Mouse (Mus musculus): ENCODE results near the gene Def8. TPM values are rescaled to one million over a fixed set of nuclear protein-coding genes. Genes with fewer than 3 reads are reported as not detected.
"Not testable (repeated sequence)": the region's sequence is repeated elsewhere in the genome, so short reads cannot be mapped to it uniquely, and the experiment has no call there.

Gene Def8
- polyA plus RNA-seq, 1 experiment from 2014 or later, result 35.7 TPM

GRCm38 (mm10) chr8:123453291-123453690, 30.0 kb downstream of the Def8 start:
- H3K4me1 ChIP-seq (ENCODE audit: control insufficient read depth, insufficient read depth, low read length), result no peaks in the 10 kb centered on the region
- peaks cover 41% of the 10 kb centered on the region for H3K36me3 ChIP-seq (ENCODE audit: control insufficient read depth, insufficient read depth, low read length)
- no peak overlapping the region for H3K4me3 ChIP-seq (ENCODE audit: low read length)
- no peaks in the 10 kb centered on the region for H3K27me3 ChIP-seq (ENCODE audit: control insufficient read depth, insufficient read depth, low read length)
- no peak for ATAC-seq (ENCODE audit: low FRiP score, low TSS enrichment)
- WGBS, result 73% methylated on average over 7 of the region's 7 CpGs
- no peak overlapping the region for H3K27ac ChIP-seq (ENCODE audit: low read depth, low read length)
- no peaks in the 10 kb centered on the region for H3K9me3 ChIP-seq (ENCODE audit: control insufficient read depth, low read length)
- no peak overlapping the region for H3K4me2 ChIP-seq (replicated peaks; ENCODE audit: low read depth, low read length)
- H3K9ac ChIP-seq (ENCODE audit: low read depth, low read length), result no peak overlapping the region

DNA sequence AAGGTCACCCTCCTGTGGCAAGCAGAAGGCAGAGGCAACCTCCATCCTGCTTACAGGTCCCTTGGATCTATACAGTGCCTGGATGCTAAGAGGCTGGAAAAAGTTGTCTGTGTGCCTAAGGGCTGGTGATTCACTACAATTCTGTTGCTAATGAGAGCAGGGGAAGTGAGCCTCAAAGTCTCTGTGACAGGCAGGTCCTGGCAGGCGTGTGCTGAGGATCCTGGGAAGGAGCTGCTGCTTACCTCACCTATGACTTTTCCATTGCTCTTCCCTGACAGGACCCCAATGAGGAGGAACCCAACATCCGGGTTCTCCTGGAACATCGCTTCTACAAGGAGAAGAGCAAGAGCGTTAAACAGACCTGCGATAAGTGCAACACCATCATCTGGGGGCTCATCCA, 30.6 kb downstream of the Def8 start:
- H3K9ac ChIP-seq (ENCODE audit: low read depth, low read length), result no peak overlapping the region
- WGBS, result 78% methylated on average over 5 of the region's 5 CpGs
- no peaks in the 10 kb centered on the region for H3K27me3 ChIP-seq (ENCODE audit: control insufficient read depth, insufficient read depth, low read length)
- no peak overlapping the region for H3K4me2 ChIP-seq (replicated peaks; ENCODE audit: low read depth, low read length)
- H3K4me3 ChIP-seq (ENCODE audit: low read length), result no peak overlapping the region
- H3K36me3 ChIP-seq (ENCODE audit: control insufficient read depth, insufficient read depth, low read length), result peaks cover 44% of the 10 kb centered on the region
- no peak for ATAC-seq (ENCODE audit: low FRiP score, low TSS enrichment)
- H3K4me1 ChIP-seq (ENCODE audit: control insufficient read depth, insufficient read depth, low read length), result no peaks in the 10 kb centered on the region
- H3K9me3 ChIP-seq (ENCODE audit: control insufficient read depth, low read length), result no peaks in the 10 kb centered on the region
- no peak overlapping the region for H3K27ac ChIP-seq (ENCODE audit: low read depth, low read length)

DNA sequence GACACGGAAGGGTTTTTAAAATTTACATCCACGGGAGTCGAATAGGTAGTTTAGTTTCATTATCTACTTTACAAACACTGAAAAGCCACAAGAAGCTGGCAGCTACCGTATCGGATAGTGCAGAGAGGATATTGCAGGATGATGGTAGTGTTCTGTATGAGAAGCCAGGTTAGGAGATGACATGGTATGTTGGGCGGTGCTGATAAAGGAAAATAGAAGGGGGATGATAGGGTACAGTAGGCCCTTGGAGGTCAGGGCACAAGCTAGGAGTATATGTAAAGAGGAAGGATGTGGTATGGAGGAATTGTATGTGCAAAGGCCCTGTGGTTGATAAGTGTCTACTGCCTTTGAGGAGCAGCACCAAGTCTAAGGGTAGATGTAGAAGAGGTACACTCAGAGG, 31.2 kb downstream of the Def8 start:
- no peak overlapping the region for H3K4me2 ChIP-seq (replicated peaks; ENCODE audit: low read depth, low read length)
- no peak for ATAC-seq (ENCODE audit: low FRiP score, low TSS enrichment)
- H3K9me3 ChIP-seq (ENCODE audit: control insufficient read depth, low read length), result no peaks in the 10 kb centered on the region
- 94% methylated on average over 6 of the region's 6 CpGs for WGBS
- H3K36me3 ChIP-seq (ENCODE audit: control insufficient read depth, insufficient read depth, low read length), result peaks cover 49% of the 10 kb centered on the region
- no peaks in the 10 kb centered on the region for H3K4me1 ChIP-seq (ENCODE audit: control insufficient read depth, insufficient read depth, low read length)
- no peaks in the 10 kb centered on the region for H3K27me3 ChIP-seq (ENCODE audit: control insufficient read depth, insufficient read depth, low read length)
- no peak overlapping the region for H3K4me3 ChIP-seq (ENCODE audit: low read length)
- no peak overlapping the region for H3K27ac ChIP-seq (ENCODE audit: low read depth, low read length)
- no peak overlapping the region for H3K9ac ChIP-seq (ENCODE audit: low read depth, low read length)

GRCm38 (mm10) chr8:123463651-123464050, 40.3 kb downstream of the Def8 start:
- Histone ChIP-seq H3K4me1 (ENCODE audit: control insufficient read depth, insufficient read depth, low read length) (no peaks in the 10 kb centered on the region), H3K36me3 (ENCODE audit: control insufficient read depth, insufficient read depth, low read length) (peaks cover 30% of the 10 kb centered on the region), H3K4me3 (ENCODE audit: low read length) (no peak overlapping the region), H3K9ac (ENCODE audit: low read depth, low read length) (no peak overlapping the region), H3K27me3 (ENCODE audit: control insufficient read depth, insufficient read depth, low read length) (no peaks in the 10 kb centered on the region), H3K4me2 (replicated peaks; ENCODE audit: low read depth, low read length) (no peak overlapping the region), H3K27ac (ENCODE audit: low read depth, low read length) (no peak overlapping the region), H3K9me3 (ENCODE audit: control insufficient read depth, low read length) (no peaks in the 10 kb centered on the region)
- 85% methylated on average over 4 of the region's 4 CpGs for WGBS
- no peak for ATAC-seq (ENCODE audit: low FRiP score, low TSS enrichment)

- peaks cover 2% of the 10 kb centered on the region; the same call in 1 of the 2 replicates for H3K36me3 ChIP-seq (ENCODE audit: control insufficient read depth, insufficient read depth, low read length)
- H3K9me3 ChIP-seq (ENCODE audit: control insufficient read depth, low read length), result no peaks in the 10 kb centered on the region
- H3K4me2 ChIP-seq (replicated peaks; ENCODE audit: low read depth, low read length), result no peak overlapping the region
- no peak overlapping the region for H3K4me3 ChIP-seq (ENCODE audit: low read length)
- H3K27ac ChIP-seq (ENCODE audit: low read depth, low read length), result no peak overlapping the region
- no peak overlapping the region for H3K9ac ChIP-seq (ENCODE audit: low read depth, low read length)
- no peak for ATAC-seq (ENCODE audit: low FRiP score, low TSS enrichment)
- H3K4me1 ChIP-seq (ENCODE audit: control insufficient read depth, insufficient read depth, low read length), result no peaks in the 10 kb centered on the region
- WGBS, result 72% methylated on average over 3 of the region's 3 CpGs
- no peaks in the 10 kb centered on the region for H3K27me3 ChIP-seq (ENCODE audit: control insufficient read depth, insufficient read depth, low read length)
These were observed 44.1 kb downstream of the Def8 start for GRCm38 (mm10) chr8:123467476-123467875.

DNA sequence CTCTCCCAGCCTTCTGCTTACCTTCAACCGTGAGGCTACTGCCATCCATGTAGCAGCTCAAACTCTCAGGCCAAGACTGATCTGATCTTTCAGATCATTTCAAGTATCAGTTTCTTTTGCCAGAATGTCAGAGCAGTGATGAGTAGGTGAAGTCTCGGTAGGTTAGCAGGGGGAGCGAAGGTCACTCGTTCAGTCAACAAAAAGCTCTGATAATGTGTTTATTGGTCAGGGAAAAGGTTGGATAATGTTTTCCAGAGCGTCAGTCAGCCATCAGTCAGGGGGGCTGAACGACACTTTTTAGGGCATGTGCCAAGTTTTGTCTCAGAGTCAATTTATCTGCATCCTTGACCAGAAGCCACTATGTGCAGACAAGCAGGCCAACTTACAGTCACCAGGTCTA, 49.7 kb downstream of the Def8 start:
- not testable (repeated sequence) for H3K27ac ChIP-seq (ENCODE audit: low read depth, low read length); H3K36me3 ChIP-seq (ENCODE audit: control insufficient read depth, insufficient read depth, low read length); H3K9ac ChIP-seq (ENCODE audit: low read depth, low read length); H3K9me3 ChIP-seq (ENCODE audit: control insufficient read depth, low read length); H3K4me2 ChIP-seq (replicated peaks; ENCODE audit: low read depth, low read length); ATAC-seq (ENCODE audit: low FRiP score, low TSS enrichment); H3K27me3 ChIP-seq (ENCODE audit: control insufficient read depth, insufficient read depth, low read length); H3K4me1 ChIP-seq (ENCODE audit: control insufficient read depth, insufficient read depth, low read length); H3K4me3 ChIP-seq (ENCODE audit: low read length)
- 56% methylated on average over 6 of the region's 6 CpGs for WGBS

GRCm38 (mm10) chr8:123474549-123474948, 51.2 kb downstream of the Def8 start:
- not testable (repeated sequence) for H3K4me3 ChIP-seq (ENCODE audit: low read length); H3K4me2 ChIP-seq (replicated peaks; ENCODE audit: low read depth, low read length); H3K9ac ChIP-seq (ENCODE audit: low read depth, low read length); H3K27me3 ChIP-seq (ENCODE audit: control insufficient read depth, insufficient read depth, low read length); ATAC-seq (ENCODE audit: low FRiP score, low TSS enrichment); H3K36me3 ChIP-seq (ENCODE audit: control insufficient read depth, insufficient read depth, low read length); H3K27ac ChIP-seq (ENCODE audit: low read depth, low read length); H3K9me3 ChIP-seq (ENCODE audit: control insufficient read depth, low read length); H3K4me1 ChIP-seq (ENCODE audit: control insufficient read depth, insufficient read depth, low read length)
- WGBS, result 62% methylated on average over 5 of the region's 5 CpGs

DNA sequence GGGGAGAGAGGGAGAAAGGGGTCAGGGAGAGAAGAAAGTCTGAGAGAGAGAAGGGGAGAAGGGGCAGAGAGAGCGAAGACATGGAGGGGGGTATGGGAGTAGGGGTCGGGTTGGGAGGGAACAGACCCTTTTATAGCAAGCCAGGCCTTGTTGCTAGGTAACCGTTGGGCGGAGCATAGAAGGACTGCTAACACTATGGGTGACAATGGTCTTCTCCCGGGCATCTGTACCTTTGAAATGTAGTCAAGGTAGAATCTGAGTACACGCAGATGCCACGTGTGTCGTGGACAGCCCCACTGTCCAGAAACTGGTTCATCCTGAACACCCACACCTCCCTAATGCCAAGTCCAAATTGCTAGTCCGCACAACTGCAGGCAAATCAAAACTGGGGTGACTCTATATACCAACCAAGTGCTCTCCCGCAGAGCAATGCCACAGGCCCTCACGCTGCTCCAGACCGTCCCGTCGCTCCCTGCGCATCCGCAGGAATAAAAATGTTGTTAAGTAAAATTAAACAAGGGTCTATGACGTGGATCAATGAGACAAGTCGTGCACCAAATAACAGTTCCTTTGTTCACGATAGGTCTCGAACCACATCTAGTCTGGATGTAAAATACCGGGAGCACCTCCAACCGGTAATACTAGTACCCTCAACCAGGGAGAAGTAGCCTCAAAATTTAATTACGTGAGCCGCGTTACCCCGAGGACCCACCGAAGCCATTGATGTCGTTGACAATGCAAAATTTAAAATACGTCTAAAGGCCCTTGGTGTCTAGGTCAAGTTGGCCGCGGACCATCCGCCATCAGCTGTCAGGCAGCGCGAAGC, 53.8 kb downstream of the Def8 start:
- peaks cover 10% of the 10 kb centered on the region for H3K4me1 ChIP-seq (ENCODE audit: control insufficient read depth, insufficient read depth, low read length)
- peak overlapping the region; percentile 76 for H3K4me3 ChIP-seq (ENCODE audit: low read length)
- H3K4me2 ChIP-seq (replicated peaks; ENCODE audit: low read depth, low read length), result peak overlapping the region; percentile 73
- H3K9ac ChIP-seq (ENCODE audit: low read depth, low read length), result peak overlapping the region; percentile 82
- H3K27me3 ChIP-seq (ENCODE audit: control insufficient read depth, insufficient read depth, low read length), result no peaks in the 10 kb centered on the region
- H3K9me3 ChIP-seq (ENCODE audit: control insufficient read depth, low read length), result no peaks in the 10 kb centered on the region
- no peak overlapping the region for H3K27ac ChIP-seq (ENCODE audit: low read depth, low read length)
- ATAC-seq (ENCODE audit: low FRiP score, low TSS enrichment), result peak; percentile 25; the same call in 1 of the 2 replicates
- 9% methylated on average over 34 of the region's 34 CpGs for WGBS
- peaks cover 20% of the 10 kb centered on the region for H3K36me3 ChIP-seq (ENCODE audit: control insufficient read depth, insufficient read depth, low read length)

DNA sequence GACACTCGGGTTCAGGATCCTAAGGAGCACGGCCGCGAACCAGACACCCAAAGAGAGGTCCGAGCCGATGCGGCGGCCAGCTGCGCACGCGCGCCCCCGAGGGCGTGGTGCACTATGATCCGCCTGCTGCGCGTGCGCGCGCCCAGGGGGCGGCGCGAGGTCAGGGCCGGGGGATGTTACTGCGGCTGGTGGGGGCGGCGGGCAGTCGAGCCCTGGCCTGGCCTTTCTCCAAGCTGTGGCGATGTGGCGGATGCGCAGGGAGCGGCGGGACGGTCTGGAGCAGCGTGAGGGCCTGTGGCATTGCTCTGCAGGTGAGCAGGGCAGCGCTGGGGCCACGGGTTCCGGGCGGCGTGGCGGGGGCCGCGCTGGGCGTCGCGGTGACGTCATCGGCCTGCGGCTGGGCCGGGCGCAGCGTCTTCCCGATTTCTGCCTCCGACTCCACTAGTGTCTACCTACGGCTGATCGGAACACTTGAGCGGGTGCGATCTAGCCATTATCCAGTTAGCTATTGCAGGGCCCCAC, 54.5 kb downstream of the Def8 start, which contains the start of gene Afg3l1:
Afg3l1 (plus strand) TSS at position 167 of the 522 bp plus-strand sequence.
- peak; percentile 93 for ATAC-seq (ENCODE audit: low FRiP score, low TSS enrichment)
- peak within 1 kb of the TSS; percentile 95 for H3K27ac ChIP-seq (ENCODE audit: low read depth, low read length)
- WGBS, result under 1% methylated on average over 48 of the region's 58 CpGs
- no peaks in the 10 kb centered on the region for H3K27me3 ChIP-seq (ENCODE audit: control insufficient read depth, insufficient read depth, low read length)
- peaks cover 10% of the 10 kb centered on the region for H3K4me1 ChIP-seq (ENCODE audit: control insufficient read depth, insufficient read depth, low read length)
- H3K36me3 ChIP-seq (ENCODE audit: control insufficient read depth, insufficient read depth, low read length), result peaks cover 25% of the 10 kb centered on the region
- peak within 1 kb of the TSS; percentile 76 for H3K4me3 ChIP-seq (ENCODE audit: low read length)
- no peaks in the 10 kb centered on the region for H3K9me3 ChIP-seq (ENCODE audit: control insufficient read depth, low read length)
- H3K9ac ChIP-seq (ENCODE audit: low read depth, low read length), result peak within 1 kb of the TSS; percentile 82
- H3K4me2 ChIP-seq (replicated peaks; ENCODE audit: low read depth, low read length), result peak within 1 kb of the TSS; percentile 73
